Mouse (Mus musculus): ENCODE data around the gene Zfp94. TPM values are rescaled to one million over a fixed set of nuclear protein-coding genes. Genes with fewer than 3 reads are reported as not detected.
A peak's percentile ranks its signal among the peaks of the same experiment; 100 is the strongest.
"Not testable (repeated sequence)": the region's sequence is repeated elsewhere in the genome, so short reads cannot be mapped to it uniquely, and the experiment has no call there.

Zfp94 gene
- polyA plus RNA-seq, 1 experiment from 2014 or later = 14.3 TPM

DNA sequence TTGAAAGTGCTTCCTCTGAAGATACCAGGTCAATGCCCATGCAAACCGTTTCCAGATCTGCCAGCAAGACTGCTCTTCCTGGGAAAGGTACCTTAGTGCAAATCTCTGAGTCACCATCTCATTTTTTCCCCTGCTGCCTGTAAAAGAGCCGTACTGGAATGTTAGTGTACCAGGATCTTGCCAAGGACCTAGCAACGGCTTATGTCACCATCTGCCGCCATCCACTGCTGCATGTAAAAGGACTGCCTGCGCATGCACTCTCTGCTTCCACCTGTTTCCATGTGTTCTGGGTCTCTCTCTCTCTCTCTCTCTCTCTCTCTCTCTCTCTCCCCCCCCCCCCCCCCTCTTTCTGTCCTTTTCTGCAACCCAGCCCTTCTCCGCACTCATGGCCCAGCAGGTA lies 28.0 kb downstream of the Zfp94 start:
- no peak overlapping the region for H3K27ac ChIP-seq (ENCODE audit: low read depth, low read length)
- WGBS = 94% methylated on average over 6 of the region's 6 CpGs

DNA sequence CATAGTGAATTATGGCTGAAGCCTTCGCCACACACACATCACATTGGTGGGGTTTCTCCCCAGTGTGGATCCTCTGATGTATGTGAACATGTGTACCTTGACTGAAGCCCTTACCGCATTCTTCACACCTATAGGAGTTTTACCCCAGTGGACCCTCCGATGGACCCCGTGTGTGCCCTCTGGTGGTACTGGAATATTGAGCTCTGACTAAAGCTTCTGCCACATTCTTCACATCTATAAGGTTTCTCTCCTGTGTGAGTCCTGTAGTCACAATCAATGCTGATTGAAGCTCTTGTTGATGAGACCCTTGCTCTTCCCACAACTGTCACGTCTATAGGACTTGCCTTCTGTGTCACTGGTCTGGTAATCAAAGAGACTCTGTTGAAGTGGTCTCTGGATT lies 28.8 kb downstream of the Zfp94 start:
- ATAC-seq (ENCODE audit: low FRiP score) (no peak), DNase-seq (ENCODE audit: low spot score, missing footprints) (peak; percentile 74)
- Histone ChIP-seq H3K27me3 (ENCODE audit: control insufficient read depth, insufficient read depth, low read length) (no peaks in the 10 kb centered on the region), H3K36me3 (ENCODE audit: control insufficient read depth, insufficient read depth, low read length) (peaks cover 23% of the 10 kb centered on the region), H3K9ac (ENCODE audit: low read length) (no peak overlapping the region), H3K4me1 (ENCODE audit: control insufficient read depth, insufficient read depth, low read length) (no peaks in the 10 kb centered on the region), H3K27ac (ENCODE audit: low read depth, low read length) (no peak overlapping the region), H3K4me3 (ENCODE audit: low read depth, low read length) (no peak overlapping the region), H3K4me2 (no peak overlapping the region), H3K9me3 (ENCODE audit: control insufficient read depth, low read length) (no peaks in the 10 kb centered on the region)
- WGBS = 87% methylated on average over 5 of the region's 5 CpGs

More for the DNA sequence above, 28.0 kb downstream of the Zfp94 start:
- Histone ChIP-seq H3K27me3 (ENCODE audit: control insufficient read depth, insufficient read depth, low read length) (no peaks in the 10 kb centered on the region), H3K9ac (ENCODE audit: low read length) (no peak overlapping the region), H3K36me3 (ENCODE audit: control insufficient read depth, insufficient read depth, low read length) (peaks cover 23% of the 10 kb centered on the region), H3K4me1 (ENCODE audit: control insufficient read depth, insufficient read depth, low read length) (no peaks in the 10 kb centered on the region), H3K9me3 (ENCODE audit: control insufficient read depth, low read length) (no peaks in the 10 kb centered on the region), H3K4me2 (no peak overlapping the region), H3K4me3 (ENCODE audit: low read depth, low read length) (no peak overlapping the region)
- no peak for ATAC-seq (ENCODE audit: low FRiP score)
- DNase-seq (ENCODE audit: low spot score, missing footprints) = no peak

DNA sequence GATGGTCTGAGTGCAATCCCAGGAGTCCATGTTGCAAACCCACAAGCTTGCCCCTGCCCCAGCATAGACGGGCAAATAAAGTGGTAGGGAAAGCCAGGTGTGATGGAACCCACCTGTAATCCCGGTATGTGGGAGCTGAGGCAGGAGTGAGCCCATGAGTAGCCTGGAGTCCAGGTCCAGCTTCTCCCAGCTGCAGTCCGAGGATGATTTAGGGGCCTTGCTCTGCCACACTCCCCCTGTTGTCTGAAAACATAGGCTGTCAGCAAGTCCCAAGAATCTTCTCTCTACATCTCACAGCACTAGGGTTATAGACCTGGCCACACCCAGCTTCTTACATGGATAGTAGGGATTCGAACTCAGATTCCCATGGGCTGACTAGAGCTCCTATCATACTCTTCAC lies 29.6 kb downstream of the Zfp94 start:
- peaks cover 17% of the 10 kb centered on the region for H3K36me3 ChIP-seq (ENCODE audit: control insufficient read depth, insufficient read depth, low read length)
- no peaks in the 10 kb centered on the region for H3K27me3 ChIP-seq (ENCODE audit: control insufficient read depth, insufficient read depth, low read length)
- H3K9ac ChIP-seq (ENCODE audit: low read length) = no peak overlapping the region
- DNase-seq (ENCODE audit: low spot score, missing footprints) (peak; percentile 65), ATAC-seq (ENCODE audit: low FRiP score) (no peak)
- no peaks in the 10 kb centered on the region for H3K9me3 ChIP-seq (ENCODE audit: control insufficient read depth, low read length)
- no peak overlapping the region for H3K4me2 ChIP-seq
- H3K27ac ChIP-seq (ENCODE audit: low read depth, low read length) = no peak overlapping the region
- H3K4me1 ChIP-seq (ENCODE audit: control insufficient read depth, insufficient read depth, low read length) = no peaks in the 10 kb centered on the region
- 75% methylated on average over 4 of the region's 4 CpGs for WGBS
- no peak overlapping the region for H3K4me3 ChIP-seq (ENCODE audit: low read depth, low read length)

DNA sequence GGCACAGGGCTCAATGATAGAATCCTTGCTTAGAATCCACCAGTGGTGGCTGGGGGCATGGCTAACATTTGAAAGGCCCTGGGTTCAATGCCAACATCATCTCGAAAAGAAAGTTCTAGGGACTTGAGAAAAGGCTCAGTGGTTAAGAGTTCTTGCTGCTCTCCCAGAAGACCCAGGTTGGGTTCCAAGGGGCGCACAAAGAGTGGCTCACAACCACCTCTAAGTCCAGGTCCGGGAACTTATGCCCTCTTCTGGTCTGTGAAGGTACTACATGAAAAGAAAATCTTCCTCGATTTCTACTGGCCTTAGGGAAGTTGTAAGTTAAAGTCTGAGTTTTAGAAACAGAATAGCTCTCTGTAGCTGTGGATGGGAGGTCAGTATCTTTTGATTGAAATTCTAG lies 30.4 kb downstream of the Zfp94 start:
- no peaks in the 10 kb centered on the region for H3K4me1 ChIP-seq (ENCODE audit: control insufficient read depth, insufficient read depth, low read length)
- DNase-seq (ENCODE audit: low spot score, missing footprints) = peak; percentile 82
- no peak overlapping the region for H3K4me2 ChIP-seq
- 48% methylated on average over 4 of the region's 4 CpGs for WGBS
- H3K36me3 ChIP-seq (ENCODE audit: control insufficient read depth, insufficient read depth, low read length) = peaks cover 9% of the 10 kb centered on the region
- no peak overlapping the region for H3K4me3 ChIP-seq (ENCODE audit: low read depth, low read length)
- H3K27ac ChIP-seq (ENCODE audit: low read depth, low read length) = no peak overlapping the region
- no peak overlapping the region for H3K9ac ChIP-seq (ENCODE audit: low read length)
- H3K9me3 ChIP-seq (ENCODE audit: control insufficient read depth, low read length) = no peaks in the 10 kb centered on the region
- no peaks in the 10 kb centered on the region for H3K27me3 ChIP-seq (ENCODE audit: control insufficient read depth, insufficient read depth, low read length)
- no peak for ATAC-seq (ENCODE audit: low FRiP score)

DNA sequence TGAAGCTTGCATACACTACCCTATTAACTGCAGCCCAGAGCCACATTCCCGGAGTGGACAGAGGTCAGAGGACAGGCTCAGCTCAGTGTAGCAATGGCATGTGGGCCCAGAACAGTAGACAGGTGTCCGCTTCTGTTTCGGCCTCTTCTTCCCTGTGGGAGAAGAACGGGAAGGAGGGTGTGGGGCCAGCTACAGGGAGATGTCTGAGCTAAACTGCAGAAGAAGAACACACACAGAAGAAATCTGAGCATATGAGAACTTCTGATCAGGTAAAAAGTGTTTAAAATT lies 35.7 kb downstream of the Zfp94 start:
- Histone ChIP-seq H3K9me3 (ENCODE audit: control insufficient read depth, low read length) (no peaks in the 10 kb centered on the region), H3K9ac (ENCODE audit: low read length) (no peak overlapping the region), H3K4me1 (ENCODE audit: control insufficient read depth, insufficient read depth, low read length) (no peaks in the 10 kb centered on the region), H3K27ac (ENCODE audit: low read depth, low read length) (no peak overlapping the region), H3K36me3 (ENCODE audit: control insufficient read depth, insufficient read depth, low read length) (peaks cover 2% of the 10 kb centered on the region; the same call in 1 of the 2 replicates), H3K4me2 (no peak overlapping the region), H3K4me3 (ENCODE audit: low read depth, low read length) (no peak overlapping the region), H3K27me3 (ENCODE audit: control insufficient read depth, insufficient read depth, low read length) (no peaks in the 10 kb centered on the region)
- 54% methylated on average over 4 of the region's 4 CpGs for WGBS
- DNase-seq (ENCODE audit: low spot score, missing footprints) = peak; percentile 78
- no peak for ATAC-seq (ENCODE audit: low FRiP score)

DNA sequence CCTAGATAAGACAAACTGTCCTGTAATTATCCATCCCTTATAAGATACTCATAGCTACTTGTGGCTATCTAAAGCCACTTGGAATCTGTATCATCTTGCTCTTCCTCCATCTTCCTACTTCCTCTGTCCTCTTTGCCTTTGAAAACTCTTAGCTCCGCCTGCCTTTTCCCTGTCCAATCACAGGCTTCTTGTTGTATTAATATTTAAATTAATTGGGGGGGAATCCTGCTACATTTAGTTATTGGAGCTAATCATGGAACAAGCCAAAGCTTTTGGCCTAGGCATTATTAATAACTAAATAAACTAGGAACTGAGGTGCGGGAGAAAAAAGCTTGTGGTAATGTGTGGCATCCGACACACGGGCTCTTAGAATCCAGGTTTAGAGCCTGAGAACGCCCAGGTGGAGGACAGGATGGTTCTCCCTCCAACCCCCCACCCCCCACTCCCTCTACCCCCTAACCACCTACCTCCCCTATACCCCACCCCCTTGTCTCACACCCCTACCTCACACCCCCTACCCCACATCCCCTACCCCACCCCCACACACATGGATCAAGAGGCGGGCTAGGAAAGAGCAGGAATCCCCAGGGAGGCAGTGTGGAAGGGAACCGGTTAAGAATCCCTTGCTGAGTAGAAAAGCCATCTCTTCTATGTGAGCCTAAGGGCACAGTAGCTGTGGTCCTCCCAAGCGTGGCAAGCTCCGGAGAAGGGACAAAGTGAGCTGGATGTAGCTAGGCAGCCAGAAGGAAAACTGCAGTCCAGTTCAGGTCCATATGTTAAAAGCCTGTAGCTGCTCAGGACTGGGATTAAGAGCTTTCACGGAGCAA lies 36.2 kb downstream of the Zfp94 start:
- Histone ChIP-seq H3K9me3 (ENCODE audit: control insufficient read depth, low read length) (no peaks in the 10 kb centered on the region), H3K4me2 (no peak overlapping the region), H3K9ac (ENCODE audit: low read length) (no peak overlapping the region), H3K36me3 (ENCODE audit: control insufficient read depth, insufficient read depth, low read length) (peaks cover 2% of the 10 kb centered on the region; the same call in 1 of the 2 replicates), H3K4me3 (ENCODE audit: low read depth, low read length) (no peak overlapping the region), H3K27ac (ENCODE audit: low read depth, low read length) (no peak overlapping the region), H3K27me3 (ENCODE audit: control insufficient read depth, insufficient read depth, low read length) (no peaks in the 10 kb centered on the region), H3K4me1 (ENCODE audit: control insufficient read depth, insufficient read depth, low read length) (no peaks in the 10 kb centered on the region)
- DNase-seq (ENCODE audit: low spot score, missing footprints) (peak; percentile 56), ATAC-seq (ENCODE audit: low FRiP score) (0 out of 2 replicates have a peak, but pooled peaks have one; percentile 30)
- 53% methylated on average over 10 of the region's 10 CpGs for WGBS

DNA sequence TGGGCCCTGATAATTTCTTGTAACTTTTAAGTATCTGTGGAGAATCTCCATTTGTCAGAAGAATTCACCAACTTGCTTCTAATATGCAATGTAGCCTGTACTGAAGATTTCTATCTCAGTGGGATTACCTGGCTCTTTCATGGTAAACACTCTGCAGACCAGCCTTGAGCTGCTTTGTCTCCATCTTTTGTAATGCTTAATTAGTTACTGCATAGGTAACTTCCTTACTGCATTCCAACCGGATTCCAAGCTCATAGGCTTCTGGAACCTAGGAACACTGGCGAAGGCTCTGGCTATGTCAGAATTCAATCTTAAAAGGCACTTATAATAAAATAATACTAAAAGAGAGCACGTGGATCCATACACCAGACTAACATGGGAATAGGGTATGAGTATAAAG lies 37.7 kb downstream of the Zfp94 start:
- not testable (repeated sequence) for H3K27me3 ChIP-seq (ENCODE audit: control insufficient read depth, insufficient read depth, low read length); ATAC-seq (ENCODE audit: low FRiP score)
- WGBS = 75% methylated on average over 3 of the region's 3 CpGs

DNA sequence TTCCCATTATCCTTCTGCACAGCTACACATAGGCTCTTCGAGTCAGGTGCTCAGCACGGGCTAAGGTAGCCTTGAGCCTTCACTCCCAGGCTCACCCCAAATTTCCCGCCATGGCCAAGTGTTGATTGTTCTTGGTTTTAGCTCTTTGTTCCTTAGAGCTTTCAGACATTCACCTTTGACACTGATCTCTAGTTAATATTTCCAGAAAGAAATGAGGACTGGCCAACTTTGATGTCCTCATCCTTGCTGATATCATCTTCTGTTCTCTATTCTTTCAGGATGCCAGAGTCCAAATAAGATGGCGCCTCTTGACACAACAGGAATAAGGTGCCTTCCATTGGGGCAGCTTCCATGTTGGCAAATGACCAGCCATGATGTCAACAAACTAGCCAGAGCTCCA lies 42.0 kb downstream of the Zfp94 start:
- no peaks in the 10 kb centered on the region for H3K27me3 ChIP-seq (ENCODE audit: control insufficient read depth, insufficient read depth, low read length)
- WGBS = 90% methylated on average over 4 of the region's 4 CpGs
- H3K4me2 ChIP-seq = no peak overlapping the region

More for the DNA sequence above, 37.7 kb downstream of the Zfp94 start:
- not testable (repeated sequence) for H3K36me3 ChIP-seq (ENCODE audit: control insufficient read depth, insufficient read depth, low read length); H3K4me2 ChIP-seq; H3K9ac ChIP-seq (ENCODE audit: low read length); H3K9me3 ChIP-seq (ENCODE audit: control insufficient read depth, low read length); H3K4me1 ChIP-seq (ENCODE audit: control insufficient read depth, insufficient read depth, low read length); H3K4me3 ChIP-seq (ENCODE audit: low read depth, low read length); H3K27ac ChIP-seq (ENCODE audit: low read depth, low read length); DNase-seq (ENCODE audit: low spot score, missing footprints)

DNA sequence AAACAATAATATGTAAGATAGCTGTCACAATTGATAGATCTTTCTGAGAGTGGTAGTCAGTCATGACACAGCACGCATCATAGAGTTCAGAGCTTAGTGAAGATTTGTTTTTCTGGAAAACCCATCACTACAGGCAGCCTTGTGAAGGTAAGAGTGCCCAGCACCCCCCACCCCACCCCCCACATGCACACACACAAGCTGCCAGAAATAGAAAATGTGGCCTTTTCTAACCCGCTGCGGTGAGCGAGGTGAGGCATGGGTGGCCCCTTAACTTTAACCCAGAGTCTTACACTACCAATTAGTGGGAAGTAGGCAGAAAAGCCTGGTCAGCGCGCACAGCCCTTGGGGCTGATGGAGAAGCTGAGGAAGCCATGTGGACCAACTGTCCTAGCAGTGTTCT lies 45.3 kb downstream of the Zfp94 start:
- DNase-seq (ENCODE audit: low spot score, missing footprints) (no peak), ATAC-seq (ENCODE audit: low FRiP score) (no peak)
- H3K4me3 ChIP-seq (ENCODE audit: low read depth, low read length) = no peak overlapping the region
- H3K27ac ChIP-seq (ENCODE audit: low read depth, low read length) = no peak overlapping the region
- H3K4me1 ChIP-seq (ENCODE audit: control insufficient read depth, insufficient read depth, low read length) = no peaks in the 10 kb centered on the region
- WGBS = 97% methylated on average over 6 of the region's 6 CpGs
- no peaks in the 10 kb centered on the region for H3K9me3 ChIP-seq (ENCODE audit: control insufficient read depth, low read length)
- H3K27me3 ChIP-seq (ENCODE audit: control insufficient read depth, insufficient read depth, low read length) = no peaks in the 10 kb centered on the region
- H3K36me3 ChIP-seq (ENCODE audit: control insufficient read depth, insufficient read depth, low read length) = peaks cover 8% of the 10 kb centered on the region
- no peak overlapping the region for H3K4me2 ChIP-seq
- no peak overlapping the region for H3K9ac ChIP-seq (ENCODE audit: low read length)

More for the DNA sequence above, 42.0 kb downstream of the Zfp94 start:
- no peak overlapping the region for H3K4me3 ChIP-seq (ENCODE audit: low read depth, low read length)
- ATAC-seq (ENCODE audit: low FRiP score) (no peak), DNase-seq (ENCODE audit: low spot score, missing footprints) (peak; percentile 57)
- no peaks in the 10 kb centered on the region for H3K9me3 ChIP-seq (ENCODE audit: control insufficient read depth, low read length)
- H3K4me1 ChIP-seq (ENCODE audit: control insufficient read depth, insufficient read depth, low read length) = no peaks in the 10 kb centered on the region
- H3K9ac ChIP-seq (ENCODE audit: low read length) = no peak overlapping the region
- peaks cover 8% of the 10 kb centered on the region for H3K36me3 ChIP-seq (ENCODE audit: control insufficient read depth, insufficient read depth, low read length)
- no peak overlapping the region for H3K27ac ChIP-seq (ENCODE audit: low read depth, low read length)

All from midbrain, embryonic 11.5 days (tissue).